Mouse (Mus musculus) G1E (cell line): Measurements from ENCODE around the gene Lrpap1.

Source experiments
- CTCF ChIP-seq: IDR thresholded peaks from 2 replicates; pipeline ENCODE4 v1.5.1; 2012; ENCODE audit warnings: low read depth, low read length, inconsistent platforms, mixed read lengths
- GATA1 ChIP-seq: IDR thresholded peaks from 2 replicates; pipeline ENCODE4 v1.6.1; 2012; ENCODE audit warnings: borderline replicate concordance, low read length, inconsistent platforms, mixed read lengths
- GATA2 ChIP-seq: IDR thresholded peaks from 2 replicates; pipeline ENCODE4 v1.6.1; 2012; ENCODE audit warnings: low read depth, low read length, inconsistent platforms, borderline replicate concordance
- POLR2AphosphoS5 ChIP-seq: IDR thresholded peaks from 2 replicates; pipeline ENCODE4 v1.6.1; 2012; ENCODE audit warnings: low read depth, low read length, inconsistent platforms; ENCODE audit not compliant: insufficient replicate concordance
- TAL1 ChIP-seq: conservative IDR thresholded peaks from 2 replicates; pipeline ENCODE4 v1.6.1; 2012; ENCODE audit warnings: low read depth, low read length, inconsistent platforms, mixed read lengths

DNA sequence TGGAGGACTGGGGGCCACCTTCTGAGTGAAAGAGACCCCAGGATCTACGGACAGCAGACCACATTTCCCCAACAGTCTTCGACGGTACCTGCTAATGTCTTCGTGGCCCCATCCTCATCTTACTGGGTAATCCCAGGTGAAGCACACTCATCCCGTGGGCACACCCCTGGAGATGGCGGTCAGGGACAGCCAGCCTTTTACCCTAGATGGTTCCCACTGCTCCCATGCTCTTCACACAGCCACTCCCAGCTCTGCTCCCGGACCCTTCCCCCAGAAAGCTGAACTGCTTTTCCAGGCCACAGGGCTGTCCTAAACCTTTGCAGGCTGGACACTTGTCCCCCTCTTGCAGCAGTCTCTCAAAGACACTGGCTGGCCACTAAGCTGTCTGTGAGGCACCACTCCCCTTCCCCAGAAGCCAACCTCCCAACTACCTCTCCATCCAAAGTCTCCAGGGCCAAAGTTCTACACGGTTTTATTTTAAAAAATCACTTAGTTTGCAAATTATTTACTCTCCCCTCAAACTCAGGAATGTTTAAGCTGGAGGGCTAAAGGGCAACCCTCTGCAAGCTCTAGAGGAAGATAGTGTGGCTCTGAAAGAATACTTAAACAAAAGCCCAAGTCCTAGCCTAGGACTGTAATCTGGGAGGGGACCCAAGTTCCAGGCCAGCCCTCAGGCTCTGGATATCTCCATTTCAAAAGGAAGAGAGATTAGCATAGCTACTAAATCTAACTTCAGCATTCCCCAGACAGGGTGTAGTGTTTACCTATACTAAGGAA lies 1.2 kb downstream of the Lrpap1 start:
- no peak for TF ChIP-seq POLR2AphosphoS5
- no peak for TF ChIP-seq CTCF
- no peak for TF ChIP-seq GATA1
- no peak for TF ChIP-seq TAL1
- TF ChIP-seq GATA2 = no peak
